Mouse (Mus musculus) ovary, adult 18-20 months (tissue): Measurements from ENCODE around the gene Cnksr1.

ENCODE experiments used
- DNase-seq: peaks from one replicate; pipeline ENCODE4 v3.0.0; 2022; ENCODE audit warnings: low spot score, mixed read lengths

The Cnksr1 gene

DNA sequence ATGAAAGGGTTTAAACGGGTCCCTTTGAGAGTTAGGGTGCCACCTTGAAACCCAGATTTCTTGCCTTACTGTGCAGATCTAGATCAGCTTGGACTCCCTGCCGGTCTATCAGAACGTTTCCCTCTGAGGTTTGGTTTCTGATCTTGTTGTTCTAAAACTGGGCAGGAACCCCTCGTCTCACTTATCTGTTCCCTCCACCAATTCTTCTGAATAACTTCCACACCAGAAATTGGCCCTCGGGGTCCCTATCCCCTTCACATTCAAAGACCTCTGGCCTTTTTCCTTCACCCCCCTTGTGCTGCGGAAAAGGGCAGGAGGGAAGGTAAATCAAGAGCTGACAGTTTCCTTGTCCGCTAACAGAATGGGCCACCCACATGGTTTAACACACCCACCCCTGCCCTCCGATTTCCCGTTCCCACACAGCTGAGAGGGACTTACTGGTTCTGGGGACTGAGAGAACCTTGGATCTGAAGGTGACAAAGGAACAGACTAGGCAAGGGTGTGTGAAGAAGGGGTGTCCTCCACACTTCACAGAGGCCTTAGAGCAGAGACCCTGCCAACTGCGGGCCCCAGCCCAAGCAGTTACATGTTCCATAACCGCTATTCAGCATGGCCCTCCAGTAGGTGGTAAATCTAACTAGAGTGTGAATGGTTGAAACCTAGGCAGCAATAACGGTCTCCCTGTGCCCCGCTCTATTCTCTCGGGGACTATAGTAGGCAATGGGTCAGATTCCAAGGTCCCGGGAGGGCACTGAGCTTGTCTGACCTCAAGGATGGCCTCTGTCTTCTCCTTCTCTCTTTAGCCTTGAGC lies 14.9 kb upstream of the Cnksr1 start:
- DNase-seq: no peak

DNA sequence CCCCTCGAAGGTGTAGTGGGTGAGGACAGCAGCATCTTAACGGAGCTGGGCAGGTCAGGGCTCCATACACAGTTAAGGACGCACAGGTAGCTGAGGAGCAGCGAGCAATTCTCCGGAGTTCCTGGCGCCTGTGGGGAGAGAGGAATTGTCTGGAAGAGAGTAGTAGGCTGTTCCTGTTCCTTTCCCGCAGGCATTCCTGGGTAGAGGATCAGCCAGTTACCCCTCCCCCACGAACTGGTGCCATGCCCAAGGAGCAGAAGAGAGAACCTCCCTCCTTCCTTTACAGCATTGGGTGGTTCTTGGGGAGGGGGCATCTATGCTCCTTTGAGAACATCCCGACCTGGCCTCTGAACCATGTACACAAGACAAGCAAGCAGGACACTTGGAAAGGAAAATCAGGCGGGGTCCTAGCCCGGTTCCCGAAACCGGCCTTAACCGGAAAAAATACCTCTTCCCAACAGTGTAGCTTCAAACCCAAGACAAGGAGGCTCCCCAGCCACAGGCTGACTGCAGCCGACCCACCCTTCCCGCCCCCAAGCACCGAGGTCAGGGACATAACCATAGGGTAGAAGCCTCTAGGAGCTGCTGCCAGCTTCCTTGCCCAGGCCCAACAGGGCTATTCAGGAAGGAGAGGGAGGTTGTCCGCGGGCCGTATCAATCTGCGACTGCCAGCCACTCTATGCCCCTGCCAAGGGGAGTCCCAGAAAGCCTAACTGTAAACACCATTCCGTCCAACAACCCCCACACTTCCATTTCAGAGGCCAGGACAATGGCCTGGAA lies 14.1 kb upstream of the Cnksr1 start:
- no peak for DNase-seq

DNA sequence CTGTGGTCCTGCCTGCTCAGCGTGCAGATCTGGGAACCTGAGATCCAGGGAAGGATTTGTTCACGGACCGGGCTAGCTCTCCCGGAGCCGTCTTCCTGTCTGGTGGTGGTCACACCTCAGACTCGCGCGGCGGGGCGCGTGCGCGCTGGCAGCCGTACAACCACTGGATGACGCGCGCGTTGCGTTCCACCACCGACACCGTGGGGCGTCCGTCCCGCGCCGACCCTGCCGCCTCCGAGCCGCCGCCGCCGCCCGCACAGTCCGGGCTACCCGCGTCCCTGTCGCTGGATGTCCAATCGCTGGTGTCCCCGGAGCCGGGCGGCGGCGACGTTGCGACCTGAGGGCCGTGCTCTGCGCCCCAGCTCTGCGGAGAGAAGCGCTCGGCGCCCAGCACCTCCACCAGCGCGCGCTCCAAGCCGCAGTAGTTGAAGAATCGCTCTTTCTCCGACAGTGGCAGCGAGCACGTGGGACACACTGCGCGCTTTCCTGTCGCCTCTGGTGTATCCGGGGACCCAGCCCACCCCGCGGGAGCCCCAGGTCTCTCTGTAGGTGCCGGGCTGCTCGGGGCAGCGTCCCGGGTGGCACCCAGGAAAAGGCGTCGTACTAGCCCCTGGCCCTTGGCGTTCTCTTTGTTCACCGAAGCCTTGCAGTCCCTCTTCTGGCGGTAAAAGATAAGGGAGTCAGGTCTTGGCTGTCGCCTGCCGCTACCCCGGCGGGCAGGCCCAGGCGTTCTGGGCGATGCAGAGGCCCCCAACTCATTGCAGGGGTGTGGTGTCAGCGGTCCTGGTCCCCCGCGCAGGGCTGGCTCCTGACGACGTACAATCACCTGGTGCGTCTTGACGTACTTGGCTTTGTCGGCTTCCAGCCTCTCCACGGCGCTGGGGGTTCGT lies 13.3 kb upstream of the Cnksr1 start:
- DNase-seq: no peak

DNA sequence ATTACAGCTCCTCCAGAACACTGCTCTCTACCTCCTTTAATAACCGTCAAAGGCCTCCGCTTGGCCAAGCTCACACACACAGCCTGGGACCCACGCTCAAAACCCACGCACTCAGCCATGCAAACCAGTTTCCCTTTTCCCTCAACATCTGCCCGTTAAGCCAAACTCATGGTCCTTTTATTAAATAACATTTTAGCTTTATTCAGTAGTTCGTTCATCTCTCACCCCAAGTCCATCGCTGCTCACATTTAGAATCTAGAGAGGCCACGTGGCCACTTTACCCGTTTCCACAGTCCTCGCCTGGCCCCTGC lies 12.7 kb upstream of the Cnksr1 start:
- no peak for DNase-seq

DNA sequence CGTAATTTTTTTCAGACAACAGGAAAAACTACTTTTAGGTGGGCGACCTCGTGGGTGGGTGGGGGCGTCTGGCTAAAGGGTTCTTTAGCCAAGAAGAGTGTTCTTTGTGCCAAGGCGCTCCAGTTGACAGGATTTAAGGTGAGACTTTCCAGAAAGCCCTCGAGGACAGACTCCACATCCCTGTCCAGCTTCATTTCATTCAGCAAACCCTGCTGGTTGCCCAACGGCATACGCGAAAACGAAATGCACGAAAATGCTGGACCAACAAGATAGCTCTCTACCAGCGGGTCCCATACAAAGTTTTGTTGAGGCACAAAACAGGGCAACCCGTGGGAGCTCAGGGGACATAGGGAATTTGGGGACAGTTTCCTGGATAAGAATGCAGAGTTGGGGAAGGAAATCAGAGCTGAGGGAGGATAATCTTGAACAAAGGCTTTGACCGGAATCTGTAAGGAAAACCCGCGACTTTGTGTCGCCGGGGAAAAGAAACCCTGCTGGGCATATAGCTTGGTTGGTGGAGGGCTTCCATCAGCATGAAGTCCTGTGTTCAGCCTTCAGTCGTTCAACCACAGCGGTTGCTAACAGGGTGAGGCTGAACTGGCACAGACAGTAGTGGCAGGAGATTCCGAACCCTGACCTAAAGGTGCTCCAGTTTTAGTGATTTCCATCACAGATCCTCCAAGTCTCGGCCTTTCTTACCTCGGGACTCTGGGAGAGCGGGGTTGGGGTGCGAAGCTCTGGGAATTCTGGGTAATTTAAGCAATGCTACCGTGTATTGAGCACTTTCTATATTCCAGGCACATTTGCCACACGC lies 12.1 kb upstream of the Cnksr1 start:
- DNase-seq: no peak

DNA sequence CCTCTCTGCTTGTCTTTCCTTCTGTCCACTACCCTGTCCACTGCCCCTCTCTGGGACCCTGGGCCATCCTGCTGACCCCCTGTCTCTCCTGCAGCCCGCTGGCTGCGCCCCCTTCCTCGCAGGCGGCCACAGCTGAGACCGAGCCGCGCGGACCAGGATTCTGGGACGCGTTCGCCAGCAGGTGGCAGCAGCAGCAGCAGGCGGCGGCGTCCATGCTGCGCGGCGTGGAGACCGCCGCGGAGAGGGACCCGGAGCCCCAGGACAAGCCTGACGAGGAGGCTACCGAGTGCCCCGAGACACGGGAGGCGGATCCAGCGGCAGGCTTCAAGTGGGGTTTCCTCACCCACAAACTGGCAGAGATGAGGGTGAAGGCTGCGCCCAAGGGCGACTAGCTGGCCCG lies 11.5 kb upstream of the Cnksr1 start:
- no peak for DNase-seq

DNA sequence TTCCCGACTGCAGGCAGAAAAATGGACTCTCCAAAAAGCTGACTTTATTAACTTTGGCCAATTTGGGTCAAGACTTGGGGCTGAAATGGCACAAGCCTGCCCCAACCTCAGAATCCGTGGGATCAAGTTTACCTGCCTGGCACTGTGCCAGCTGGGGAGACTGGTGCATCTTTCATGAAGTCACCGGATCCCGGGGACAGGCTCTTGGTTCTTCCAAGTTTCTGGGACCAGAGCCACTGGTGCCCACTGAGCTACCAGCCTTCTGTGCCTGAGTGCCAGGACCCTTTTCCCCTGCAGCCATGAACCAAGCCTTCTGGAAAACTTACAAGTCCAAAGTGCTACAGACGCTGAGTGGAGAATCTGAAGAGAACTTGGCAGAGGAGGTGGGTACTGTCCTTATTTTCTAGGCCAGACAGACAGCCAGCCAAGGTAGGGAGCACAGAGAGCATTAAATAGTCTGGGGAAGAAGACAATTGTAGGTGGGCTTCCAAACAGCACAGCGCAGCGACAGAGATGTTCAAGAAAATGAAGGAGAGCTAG lies 8.6 kb upstream of the Cnksr1 start, which contains the start of gene Gm30191:
Gm30191 (plus strand) TSS at position 217 of the 540 bp plus-strand sequence.
- DNase-seq: no peak

DNA sequence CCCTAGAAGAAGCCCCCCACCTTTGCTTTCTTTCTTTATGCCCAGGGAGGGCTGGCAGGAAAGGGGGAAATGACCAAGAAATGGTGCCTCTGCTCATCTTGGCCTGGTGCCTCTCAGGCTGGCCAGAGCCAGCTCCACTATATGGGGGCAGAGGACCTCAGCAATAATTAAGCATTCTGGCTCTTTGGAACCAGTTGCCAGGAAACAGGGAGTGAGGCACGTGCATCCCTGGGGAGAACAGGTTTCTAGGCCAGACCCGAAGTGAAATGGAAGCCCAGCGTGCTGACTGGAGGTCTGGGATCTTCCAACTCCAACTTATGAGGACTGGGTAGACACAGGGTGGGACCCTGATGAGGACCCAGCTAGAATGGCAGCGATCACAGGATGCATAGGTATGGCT lies 8.1 kb upstream of the Cnksr1 start:
- no peak for DNase-seq

DNA sequence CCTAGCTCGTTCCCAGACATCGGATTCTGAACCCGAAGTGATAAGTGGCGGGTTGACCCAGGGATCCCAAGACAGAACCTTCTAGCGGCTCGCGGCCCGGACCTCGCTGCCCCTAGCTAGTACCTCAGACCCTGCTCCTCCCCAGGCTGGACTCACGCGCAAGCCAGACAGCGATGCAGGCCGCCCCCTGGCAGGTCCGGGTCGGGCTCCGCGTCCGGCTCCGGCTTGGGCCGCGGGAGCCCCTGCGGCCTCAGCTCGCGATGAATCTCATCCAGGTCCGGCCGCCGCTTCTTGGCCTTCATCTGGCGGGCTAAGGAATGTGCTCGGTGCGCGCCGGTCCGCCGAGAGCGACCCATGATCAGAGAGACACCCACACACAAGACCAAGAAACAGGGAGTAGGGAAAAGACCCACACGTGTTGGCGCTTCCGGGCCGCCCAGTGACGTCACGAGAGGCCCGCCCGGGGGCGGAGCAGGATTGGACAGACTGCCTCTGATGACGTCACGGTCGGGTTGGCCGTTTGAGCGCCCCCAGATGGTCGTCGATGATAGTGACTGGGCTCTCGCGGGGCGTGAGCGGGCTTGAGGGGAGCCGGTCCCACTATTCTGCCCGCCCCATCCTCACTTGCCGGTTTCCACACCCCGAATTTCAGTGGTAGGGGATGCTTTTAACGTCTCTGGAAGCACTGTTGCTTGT lies 7.1 kb upstream of the Cnksr1 start, which contains the start of gene Zfp593:
Zfp593 (minus strand) TSS at position 445 of the 696 bp plus-strand sequence.
- DNase-seq: peak; percentile 88

DNA sequence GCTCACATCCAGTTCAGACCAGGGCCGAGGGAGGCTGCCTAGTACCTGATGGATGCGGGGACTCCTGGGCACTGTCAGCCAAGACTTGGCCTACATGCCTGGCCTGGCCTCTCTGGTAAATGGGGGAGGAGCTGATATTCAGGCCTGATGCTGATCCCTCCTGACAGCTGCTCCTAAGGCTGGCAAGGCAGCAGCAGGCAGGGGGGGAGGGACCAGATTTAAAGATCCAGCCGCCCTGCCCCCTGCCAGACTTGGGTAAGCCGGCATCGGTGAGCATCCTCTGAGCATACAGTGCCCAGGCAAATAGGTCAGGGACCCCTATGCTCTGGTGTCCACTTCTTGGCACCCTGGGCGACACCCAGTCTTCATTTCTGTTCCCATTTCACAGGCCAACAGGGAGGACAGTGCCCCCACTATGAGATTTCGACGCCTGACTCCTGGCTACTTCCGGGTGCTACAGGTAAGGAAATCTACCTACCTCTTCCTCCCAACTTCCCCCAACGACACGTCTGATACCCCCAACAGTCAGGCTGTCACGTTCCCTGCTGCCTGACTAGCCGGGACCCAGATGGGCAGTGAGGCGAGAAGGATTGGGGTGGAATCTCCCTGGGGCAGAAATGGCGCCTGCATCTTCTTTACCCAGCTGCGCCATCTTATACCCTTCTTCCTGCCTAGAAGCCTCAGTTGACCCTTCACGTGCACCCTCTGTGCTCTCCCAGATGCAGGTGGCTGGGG lies 5.5 kb upstream of the Cnksr1 start, which contains the start of gene E130218I03Rik:
E130218I03Rik (plus strand) TSS at position 147 of the 735 bp plus-strand sequence.
- no peak for DNase-seq

DNA sequence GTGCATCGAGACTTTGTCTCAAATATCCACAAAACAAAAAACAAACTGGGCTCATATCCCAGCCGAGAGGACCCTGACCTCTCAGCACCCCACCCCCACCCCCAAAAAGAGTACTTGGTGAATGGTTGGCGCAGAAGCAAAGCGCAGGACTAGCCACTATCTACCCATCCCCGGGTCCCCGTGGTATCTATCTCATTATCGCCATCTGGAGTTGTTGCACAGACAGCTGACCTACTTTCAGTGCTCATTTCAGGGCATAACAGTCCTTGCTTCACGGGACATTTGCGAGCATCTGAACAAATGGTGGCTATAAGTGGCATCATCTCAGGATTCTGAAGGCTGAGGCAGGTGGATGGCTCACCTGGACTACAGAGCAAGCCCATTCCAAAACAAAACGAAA lies 487 bp upstream of the Cnksr1 start:
- no peak for DNase-seq

DNA sequence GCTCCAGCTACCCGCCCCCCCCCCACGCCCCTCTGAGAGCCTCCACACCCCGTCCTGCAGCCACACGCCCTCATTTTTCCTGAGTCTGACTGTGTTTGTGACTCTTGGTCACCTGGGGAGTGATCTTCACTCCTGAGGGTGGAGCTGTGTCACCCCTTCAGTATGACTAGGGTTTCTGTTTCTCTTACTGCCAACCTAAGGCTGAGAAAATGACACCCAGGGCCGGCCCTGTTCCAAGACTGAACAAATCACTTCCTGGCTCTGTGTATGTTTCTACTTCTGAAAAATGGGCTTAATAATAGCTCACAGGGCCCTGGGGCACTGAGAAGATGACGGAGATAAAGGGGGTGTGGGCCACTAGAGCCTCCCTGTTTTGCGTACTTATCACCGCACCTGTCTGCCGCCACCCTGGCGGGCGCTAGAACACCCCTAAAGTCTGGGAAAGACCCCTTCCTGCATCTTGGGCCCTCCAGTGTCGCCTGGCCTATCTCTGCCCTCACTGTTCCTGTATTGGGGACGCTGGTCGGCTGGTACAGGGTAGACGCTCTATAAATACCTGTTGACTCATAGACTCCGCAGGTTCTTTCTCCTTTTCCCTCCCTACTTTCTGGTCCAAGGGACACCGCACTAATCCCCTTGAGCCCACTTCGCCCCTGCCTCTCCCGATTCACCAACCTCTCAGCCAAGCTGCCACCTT lies 469 bp downstream of the Cnksr1 start:
- no peak for DNase-seq

DNA sequence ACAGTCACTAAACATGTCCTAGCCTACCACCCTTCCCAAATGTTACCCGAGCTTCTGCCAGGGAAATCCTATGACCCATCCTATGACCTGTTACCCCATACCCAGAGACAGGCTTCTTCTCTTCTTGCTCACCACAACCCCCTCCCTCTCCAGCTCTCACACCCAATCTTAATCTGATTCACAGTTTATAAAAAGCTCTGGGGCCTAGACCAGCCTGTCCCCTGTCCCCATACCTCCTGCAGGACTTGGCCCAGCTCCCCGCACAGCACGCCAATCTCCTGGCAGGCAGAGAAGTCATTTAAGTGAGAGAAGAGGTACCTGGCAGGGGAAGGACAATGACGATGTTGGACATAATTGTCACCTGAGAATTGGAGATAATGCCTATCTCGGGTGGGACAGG lies 3.3 kb downstream of the Cnksr1 start:
- no peak for DNase-seq

DNA sequence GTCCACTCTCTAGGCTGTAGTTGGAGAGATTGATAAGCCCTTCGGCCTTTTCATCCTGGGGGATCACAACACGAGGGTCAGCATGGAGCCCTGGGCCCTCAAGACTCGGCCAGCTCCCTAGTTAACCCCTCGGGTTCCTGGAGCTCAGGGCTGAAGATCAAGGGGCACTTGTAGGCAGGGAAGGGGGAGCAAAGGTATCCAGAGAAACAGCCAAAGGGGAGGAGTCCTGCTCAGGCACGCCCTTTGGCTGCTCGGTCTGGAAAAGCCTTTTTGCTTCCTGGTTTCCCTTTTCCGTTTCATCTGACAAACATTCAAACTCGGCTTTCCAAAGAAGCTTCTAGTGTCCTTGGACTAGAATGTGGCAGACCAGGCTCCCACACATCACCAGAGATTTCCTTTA lies 7.8 kb downstream of the Cnksr1 start:
- no peak for DNase-seq

DNA sequence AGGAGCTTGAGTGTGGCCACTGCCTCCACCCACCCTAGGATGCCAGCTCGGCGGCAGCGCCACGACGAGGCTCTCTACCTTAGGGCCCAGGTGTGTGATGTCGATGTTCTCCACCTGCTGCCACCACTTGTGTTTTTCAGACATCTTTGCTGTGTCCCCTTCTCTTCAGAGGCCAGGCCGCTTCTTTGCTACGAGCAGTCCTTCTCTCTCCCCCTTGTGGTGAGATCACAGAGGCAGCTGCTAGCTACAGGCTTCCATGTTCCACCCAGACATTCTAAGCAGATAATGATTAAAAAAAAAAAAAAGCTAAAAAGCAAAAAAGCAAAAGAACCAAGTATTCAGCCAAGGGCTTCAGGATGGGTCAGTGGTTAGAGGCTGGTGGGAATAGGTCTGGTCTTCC lies 11.0 kb downstream of the Cnksr1 start, which contains the start of gene Catsper4:
Catsper4 (minus strand) TSS at position 190 of the 400 bp plus-strand sequence.
- no peak for DNase-seq

DNA sequence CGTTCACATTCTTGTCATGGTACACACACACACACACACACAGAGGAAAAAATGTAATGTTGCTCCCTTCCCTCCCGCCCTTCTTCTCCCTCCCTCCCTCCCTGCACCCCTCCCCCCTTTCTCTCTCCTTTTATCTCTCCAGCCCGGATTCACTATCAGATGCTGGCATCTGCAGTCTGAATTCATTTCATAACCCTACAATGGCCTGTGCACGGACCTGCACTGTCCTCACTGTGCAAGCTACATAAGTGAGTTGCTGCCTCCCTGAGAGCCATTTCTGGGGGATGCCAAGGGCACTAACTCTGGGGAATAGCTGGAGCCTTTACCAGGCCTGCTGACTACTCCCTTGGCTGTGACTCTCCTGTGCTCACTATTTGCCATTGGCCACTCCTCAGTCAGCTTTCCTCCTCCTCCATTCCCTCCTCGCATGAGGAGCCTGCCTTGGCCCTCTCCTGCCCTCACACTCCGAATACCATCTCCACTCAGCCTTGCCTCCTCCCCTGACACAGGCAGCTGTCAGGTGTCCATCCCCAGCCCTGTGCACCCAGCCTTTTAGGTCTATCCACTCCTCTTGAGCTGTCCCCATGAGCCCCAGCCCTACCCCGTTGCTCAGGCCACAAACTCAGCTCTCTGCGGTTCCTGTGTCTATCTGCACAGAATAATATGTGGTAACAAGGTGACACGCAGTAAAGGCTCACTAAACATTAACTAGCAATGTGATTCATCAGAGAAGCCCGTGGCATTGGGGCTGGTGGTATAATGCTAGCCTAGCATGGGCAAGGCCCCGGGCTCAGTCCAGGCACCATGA lies 15.2 kb downstream of the Cnksr1 start:
- DNase-seq: no peak

DNA sequence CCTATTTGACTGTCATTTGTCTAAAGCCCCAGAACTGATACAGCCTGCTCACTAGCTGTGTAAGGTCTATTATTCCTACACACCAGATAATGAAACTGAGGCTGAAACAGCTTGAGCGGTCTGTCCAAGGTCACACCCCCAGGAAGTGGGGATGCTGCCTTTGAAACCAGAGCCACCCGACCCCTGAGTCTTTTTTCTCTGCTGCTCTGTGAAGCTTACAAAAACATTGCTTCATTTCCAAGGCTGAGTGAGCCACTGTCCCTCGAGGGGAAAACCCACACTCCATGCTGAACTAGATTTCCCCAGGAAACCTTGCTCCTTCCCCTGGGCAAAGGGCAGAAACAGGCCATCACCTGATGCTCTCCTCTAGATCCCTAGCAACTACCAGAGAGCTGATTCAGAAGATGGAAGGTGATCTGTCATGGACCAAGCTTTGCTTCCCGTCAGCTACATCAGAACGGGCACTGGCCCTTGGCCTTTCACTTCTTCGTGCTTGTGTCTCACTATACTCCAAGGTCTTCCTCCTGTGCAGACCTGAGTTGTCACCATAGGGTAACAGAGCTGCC lies 31.6 kb downstream of the Cnksr1 start:
- DNase-seq: no peak

DNA sequence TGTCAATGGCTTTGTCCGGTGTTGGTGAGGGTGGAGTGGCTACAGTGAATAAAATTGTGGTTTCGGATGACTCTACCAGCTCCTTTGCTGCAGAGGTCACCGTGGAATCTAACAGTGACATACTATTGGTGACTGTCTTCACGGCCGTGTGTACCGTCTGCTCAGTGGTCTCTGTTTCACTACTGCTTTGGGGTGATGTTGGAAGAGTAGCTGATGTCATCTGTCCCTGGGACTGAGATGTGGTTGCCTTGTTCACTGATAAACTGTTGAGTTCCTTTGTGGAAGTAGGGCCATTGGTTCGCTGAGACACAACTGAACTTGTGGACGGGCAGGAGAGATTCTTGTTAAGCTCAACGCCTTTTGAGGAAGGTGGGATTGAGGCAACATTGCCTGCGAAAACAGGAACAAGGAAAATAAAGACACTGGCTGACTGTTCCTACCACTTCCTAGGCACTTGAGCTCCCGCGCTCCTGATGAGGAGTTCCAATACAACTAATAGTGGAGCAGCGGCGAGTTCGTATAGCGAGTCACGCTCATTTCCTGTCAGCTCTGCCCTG lies 34.8 kb downstream of the Cnksr1 start:
- DNase-seq: no peak
